Mouse (Mus musculus) c-Kit-positive CD71-positive TER-119-negative erythroid progenitor cells, embryonic 14.5 days (primary cell): ENCODE results near the gene Mia.

Experiments
- DNase-seq: peaks from one replicate; pipeline ENCODE4 v3.0.0-alpha.2; 2013; ENCODE audit warnings: low read depth

Gene Mia

DNA sequence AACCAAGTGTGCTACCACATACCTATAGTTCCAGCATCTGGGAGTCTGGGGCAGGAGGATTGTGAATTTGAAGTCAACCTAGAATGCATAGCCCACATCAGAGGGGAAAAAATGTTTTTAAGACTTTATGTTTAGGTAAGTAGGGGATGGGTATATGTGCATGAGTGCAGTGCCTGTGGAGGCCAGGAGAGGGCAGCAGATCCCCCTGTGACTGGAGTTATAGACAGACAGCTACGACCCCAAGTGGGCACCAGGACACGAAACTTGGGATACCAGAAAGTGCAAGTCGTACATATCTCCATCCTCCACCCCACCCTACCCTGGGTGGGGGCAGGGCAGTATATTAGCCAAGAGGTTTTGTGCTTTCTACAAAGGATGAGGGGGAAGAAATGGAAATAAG is 4.0 kb upstream of the Mia start:
- peak; percentile 44 for DNase-seq

DNA sequence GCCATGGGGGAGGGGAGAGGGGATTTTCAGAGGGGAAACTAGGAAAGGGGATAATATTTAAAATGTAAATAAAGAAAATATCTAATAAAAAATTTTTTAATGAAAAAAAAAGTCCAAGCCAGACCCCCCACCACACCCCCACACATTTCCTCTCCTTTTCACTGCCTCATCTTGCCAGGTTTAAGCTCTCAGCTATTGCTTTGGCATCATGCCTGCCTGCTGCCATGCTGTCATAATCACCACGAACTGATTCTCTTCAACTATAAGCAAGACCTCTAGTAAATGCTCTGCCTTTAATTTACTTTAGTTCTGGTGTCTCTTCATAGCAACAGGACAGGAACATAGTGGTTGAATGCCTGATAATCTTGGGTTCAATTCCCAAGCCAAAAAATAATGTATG is 1.5 kb upstream of the Mia start:
- no peak for DNase-seq

DNA sequence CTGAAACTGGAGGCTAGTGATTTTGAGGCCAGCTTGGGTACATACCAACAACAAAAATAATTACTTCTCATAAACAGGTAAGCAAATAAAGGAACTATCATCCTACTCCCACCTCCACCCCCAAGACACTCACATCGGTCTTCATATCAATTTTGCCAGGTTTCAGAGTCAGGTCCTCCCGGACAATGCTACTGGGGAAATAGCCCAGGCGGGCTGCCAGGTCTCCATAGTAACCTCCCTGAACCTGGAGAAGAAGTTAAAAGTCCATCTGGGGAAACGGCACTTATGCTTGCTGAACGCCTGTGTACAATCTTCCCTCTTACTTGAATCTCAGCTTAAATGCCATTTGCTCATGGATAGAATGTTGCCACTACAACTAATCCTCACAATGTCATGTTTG is 921 bp downstream of the Mia start:
- no peak for DNase-seq

DNA sequence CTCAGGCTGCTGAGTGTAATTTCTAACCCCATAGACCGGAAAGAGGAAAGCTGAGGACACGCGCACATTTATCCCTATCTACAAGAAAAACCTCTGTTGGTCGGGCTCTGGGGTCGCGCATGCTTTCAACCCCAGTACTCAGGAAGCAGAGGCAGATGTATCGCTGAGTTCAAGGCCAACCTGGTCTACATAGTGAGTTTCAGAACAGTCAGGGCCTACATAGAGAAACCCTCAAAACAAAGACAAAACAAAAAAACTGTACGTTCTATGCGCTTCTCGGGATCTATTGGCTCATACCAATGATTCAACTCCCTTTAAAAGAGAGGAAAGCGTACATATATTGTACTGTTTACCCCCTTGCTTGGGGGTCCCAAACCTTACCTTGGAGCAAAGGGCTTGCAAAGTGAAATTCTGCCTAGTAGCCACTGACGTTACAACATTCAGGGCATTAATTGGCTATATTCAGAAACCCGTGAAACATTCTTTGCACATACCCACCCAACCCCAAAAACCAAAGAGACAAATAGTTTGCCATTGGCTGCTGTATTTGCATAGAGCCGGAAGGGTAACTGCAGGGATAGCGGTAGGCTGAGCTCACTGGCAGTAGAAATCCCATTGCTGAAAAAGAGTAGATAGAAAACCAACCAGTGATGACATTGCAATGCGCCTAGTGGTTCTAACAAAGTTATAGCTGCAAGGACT is 1.6 kb downstream of the Mia start:
- no peak for DNase-seq

DNA sequence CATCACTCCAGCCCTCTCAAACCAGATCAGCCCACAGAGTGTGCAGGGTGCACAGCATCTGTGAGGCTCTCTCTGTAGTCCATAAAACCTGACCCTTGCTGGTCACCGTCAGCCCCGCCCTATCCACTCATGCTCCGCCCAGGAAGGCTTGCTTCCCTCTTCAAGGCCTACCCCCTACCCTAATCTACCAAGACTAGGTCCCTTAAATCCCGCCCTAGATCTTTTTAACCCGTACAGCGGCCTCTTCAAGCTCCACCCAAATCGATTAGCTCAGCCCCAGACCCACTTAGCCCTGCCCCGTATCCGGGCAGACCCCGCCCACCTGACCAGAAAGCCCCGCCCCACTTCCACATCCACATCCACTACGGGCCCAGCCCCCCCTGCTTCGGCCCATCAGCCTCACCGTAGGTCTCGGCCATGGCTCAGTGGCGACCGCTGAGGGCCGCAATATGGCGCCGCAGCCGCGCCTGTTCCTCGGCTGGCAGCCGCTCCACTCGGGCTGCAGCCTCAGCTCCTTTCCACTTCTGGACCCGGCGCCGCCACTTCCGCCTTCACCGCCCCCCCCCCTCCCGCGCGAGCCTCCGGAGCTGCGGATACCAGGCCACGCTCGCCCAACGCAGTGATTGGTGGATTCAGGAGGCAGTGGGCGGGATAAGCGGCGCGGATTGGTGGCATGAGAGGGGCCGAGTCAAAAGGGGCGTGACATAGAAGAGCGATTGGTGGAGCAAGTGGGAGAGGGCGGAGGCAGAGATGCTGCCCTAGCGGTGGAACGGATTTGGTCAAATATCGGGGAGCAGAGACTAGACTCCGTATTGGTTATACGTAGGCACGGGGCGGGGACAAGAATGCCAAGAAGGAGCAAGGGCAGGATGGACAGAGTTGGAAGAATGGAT is 2.4 kb downstream of the Mia start, which contains the start of gene Rab4b:
Gene Rab4b, minus strand, starts transcription at position 573 of the 893 bp plus-strand sequence.
- peak; percentile 99 for DNase-seq

GRCm38 (mm10) chr7:27177942-27178323 is 3.0 kb downstream of the Mia start:
- DNase-seq, result no peak

GRCm38 (mm10) chr7:27174896-27175295 is 6.1 kb downstream of the Mia start:
- DNase-seq, result no peak

GRCm38 (mm10) chr7:27174496-27174895 is 6.5 kb downstream of the Mia start:
- DNase-seq, result no peak

DNA sequence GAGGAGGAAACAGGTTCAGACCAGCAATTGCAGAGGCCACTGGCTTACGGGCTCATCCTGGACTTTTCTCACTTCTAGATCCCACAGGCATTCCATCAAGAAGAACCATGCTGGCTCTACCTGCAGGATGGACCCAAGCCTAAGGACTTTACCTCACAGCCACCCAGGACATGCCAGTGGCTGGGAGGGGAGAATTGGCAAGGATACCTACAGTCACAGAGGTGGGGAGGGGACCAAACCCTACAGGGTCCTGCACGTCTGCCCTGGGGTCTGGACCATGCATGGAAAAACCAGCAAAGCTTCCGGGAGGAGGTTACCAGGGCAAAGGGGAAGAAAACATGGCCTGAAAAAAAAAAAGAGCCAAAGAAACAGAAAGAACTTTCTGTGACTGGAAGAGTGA is 10.0 kb downstream of the Mia start:
- DNase-seq, result no peak

DNA sequence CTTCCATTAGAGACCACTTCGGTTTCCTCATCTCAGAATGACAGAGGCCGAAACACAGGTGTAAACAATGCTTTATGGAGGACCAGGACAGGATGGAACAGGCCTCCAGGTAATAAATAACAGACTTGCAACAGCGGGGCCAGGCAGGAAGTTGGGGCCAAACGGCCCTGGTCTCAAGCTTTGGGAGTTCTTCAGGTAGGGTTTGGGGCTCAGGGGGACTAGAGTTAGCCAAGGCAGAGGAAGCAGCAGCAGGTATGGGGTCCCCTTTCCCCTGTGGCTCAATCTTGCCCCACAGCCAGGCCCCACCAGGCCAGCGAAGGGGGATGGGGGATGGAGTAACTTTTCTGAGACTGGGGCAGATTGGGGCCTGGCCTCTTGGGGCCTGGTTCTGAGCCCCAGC is 12.6 kb downstream of the Mia start:
- DNase-seq, result no peak

DNA sequence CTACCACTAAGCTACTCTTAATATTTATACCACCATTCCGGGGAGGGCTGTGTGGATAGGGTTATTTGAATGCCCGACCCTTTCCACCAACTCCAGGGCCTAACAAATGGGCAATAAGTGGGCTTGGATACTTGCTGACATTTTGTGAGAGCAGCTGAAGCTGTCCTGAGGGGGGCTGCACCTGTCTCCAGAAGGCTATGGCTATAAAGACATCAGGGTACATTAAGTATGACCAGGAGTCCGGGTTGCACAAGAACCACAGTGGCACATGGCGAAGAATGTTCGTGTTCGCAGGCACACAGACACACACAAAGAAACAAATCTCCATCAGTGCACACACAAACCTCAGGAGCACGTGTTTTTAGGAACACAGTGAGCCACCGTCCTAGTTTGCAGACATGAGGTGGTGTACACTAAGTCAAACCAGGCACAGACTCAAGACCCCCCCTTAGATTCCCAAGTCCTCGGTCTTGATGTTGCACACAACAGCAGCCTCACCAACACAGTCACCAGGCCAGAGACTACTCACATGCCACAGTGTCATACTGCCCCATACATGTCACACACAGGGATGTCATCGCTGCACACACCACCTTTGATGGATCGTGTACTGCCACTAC is 13.4 kb downstream of the Mia start:
- DNase-seq, result no peak

- DNase-seq, result peak; percentile 85
These were observed 14.1 kb downstream of the Mia start, which contains the start of gene Egln2 for GRCm38 (mm10) chr7:27166614-27167474. Egln2 (minus strand) TSS chr7:27166802.

DNA sequence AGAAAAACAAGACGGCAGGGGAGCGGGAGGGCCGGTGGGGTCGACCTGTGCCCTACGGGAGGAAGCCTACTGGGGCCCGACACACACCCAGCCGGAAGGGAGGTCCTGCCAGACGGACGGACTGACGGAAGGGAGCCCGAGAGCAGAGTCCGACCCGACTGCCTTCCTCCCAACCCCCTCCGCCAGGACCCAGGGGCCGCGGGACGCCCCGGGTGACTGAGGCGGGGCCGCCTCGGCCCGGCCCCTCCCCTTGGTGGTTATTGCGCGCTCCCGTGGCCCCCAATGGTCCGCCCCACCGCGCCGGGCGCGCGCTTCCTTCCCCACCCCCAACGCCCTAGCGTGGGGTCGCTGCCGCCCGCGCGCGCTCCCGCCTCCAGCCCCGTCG is 14.7 kb downstream of the Mia start:
- peak; percentile 63 for DNase-seq

DNA sequence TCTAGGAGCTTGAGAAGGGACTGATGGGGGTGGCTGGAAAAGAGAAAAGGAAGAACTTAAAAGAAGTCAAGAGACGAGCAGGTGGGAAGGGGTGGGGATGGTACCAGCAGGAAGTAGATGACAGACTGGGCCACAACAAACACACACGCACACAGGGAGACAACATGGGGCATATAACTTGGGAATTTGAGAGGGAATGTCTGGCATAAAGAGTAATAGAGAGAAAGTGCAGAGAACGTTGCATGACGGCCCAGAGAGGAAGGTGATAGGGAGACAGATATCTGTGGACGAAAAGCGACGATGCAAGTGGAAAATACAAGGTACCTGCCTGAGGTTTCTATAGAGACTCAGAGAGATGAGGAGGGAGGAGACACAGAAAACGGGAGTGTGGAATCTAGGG is 15.3 kb downstream of the Mia start:
- DNase-seq, result no peak

DNA sequence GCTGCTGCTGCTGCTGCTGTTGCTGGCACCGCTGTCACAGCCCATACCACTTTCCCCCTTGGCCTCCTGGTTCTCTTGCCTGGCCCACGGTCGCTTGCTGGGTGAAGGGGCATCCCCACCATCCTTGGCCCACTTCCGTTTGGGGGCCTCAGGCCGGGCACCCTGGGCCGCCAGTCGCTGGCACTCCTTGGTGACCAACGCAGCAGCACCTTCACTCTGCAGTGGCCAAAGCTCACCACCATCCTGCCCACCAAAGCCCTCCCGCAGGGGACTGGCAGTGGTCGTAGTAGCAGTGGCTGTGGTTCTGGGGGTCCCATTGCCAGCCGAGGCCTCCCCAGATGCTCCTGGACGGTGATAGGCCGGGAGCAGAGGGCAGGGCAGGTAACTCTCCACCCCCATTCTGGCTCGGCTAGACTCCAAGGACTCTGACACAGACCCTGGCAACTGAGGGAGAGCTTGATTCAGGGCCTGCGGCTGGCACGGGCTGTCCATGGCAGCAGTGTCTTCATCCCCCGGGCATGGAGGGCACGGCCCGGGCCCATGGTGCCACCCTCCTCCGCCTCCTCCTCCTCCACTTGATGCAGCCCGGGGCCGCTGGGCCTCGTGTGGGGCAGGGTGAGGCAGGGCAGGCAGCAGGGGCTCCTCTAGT is 15.8 kb downstream of the Mia start:
- DNase-seq, result no peak

DNA sequence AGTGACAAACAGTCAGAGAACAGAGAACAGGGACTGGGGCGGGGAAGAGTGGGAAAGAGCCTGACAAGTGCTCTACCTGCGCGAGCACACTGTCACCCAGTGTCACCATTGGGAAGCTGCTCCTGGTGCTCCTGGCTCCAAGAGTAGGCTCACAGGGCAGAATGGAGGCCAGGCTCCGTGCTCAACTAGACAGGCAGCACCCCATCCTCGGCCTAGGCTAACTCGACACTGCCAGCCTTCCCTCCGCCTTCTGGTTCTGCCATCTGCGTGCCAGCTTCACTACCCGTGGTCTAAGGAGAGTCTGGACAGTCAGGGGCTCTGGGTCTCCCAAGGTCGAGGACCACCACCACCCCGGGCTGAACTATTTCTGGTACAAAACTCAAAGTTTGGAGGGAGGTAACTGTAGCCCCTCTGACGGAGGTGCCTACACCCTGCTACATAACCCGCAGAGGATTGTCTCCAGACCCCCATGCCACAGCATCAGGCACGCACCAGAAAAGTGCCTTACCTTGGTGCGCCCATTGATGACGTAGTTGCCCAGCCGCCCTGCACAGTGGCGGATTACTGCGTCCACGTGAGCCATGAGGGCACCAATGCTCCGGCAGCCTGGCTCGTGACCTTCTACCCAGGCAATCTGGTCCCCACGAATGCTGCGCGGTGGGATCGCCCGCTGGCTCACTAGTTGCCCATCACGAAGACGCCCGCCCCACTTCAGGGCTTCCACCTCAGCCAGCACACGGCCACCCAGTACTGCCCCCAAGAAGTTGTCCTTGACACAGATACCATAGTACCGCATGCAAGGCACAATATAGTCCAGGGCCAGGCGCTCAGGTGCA is 16.6 kb downstream of the Mia start:
- DNase-seq, result no peak

DNA sequence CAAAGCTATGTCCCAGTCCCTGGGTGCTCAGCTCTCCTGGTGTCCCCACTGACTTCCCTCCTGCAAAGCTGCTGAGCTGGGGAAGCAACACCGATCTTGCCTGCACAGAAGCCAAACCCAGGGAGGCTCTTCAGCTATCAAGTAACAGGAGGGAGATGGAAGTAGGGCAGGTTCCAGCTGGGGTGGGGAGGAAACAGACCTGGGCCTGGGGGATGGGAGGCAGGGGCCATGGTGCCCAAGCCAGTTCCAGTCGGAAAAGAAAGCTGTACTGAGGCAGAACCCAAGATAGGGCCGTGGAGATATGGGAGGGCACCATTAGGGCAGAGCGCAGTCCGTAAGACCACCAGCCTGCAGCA is 17.5 kb downstream of the Mia start:
- no peak for DNase-seq

GRCm38 (mm10) chr7:27162780-27163449 is 18.0 kb downstream of the Mia start:
- no peak for DNase-seq

DNA sequence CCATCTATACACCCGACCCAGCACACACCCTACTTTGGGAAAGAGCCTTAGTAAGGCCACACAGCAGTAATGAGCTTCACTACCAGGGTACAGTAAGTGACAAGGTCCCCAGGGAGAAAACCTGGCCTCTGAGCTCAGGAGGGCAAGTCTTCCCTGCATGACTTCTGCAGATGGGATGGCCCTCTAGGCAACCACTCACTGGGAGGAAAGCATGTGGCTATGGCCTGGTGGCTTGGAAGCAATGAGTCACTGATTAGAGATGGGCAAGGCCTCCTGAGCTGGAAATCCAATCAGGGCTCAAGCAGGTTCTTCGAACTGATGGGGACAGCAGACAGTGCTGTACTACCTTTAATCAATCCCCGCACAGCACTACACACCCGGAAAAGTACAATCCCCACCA is 19.2 kb downstream of the Mia start:
- DNase-seq, result no peak

DNA sequence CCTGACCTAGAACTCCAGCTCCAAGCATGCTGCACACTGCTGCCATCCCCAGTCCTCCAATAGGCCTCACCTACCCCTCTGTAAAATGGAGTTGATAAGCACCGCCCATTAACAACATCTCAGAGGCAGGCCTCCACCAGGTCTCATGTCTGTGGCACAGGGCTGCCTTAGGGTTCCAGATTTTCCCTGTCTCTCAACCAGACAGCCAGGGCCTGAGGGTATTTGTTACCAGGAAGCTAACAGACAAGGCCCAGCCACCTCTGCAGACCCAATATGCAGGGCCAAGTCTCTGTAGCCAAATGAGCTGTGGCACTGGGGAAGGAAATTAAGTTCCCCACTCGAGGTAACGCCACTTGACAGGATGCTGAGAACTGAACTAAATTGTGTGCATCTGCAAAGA is 20.0 kb downstream of the Mia start:
- DNase-seq, result no peak
